Mouse (Mus musculus) E14TG2a.4 (cell line): ENCODE data around the gene B4gat1.

Source experiments
- H3K27me3 ChIP-seq: 2 replicates; pipeline ENCODE4 v1.6.1; 2014; ENCODE audit warnings: low read length, control low read depth; ENCODE audit not compliant: insufficient read depth
- H3K36me3 ChIP-seq: 2 replicates; pipeline ENCODE4 v1.6.1; 2014; ENCODE audit warnings: low read length, control low read depth; ENCODE audit not compliant: insufficient read depth
- H3K4me1 ChIP-seq: replicated peaks from 2 replicates; pipeline ENCODE4 v1.6.1; 2014; ENCODE audit warnings: low read depth, low read length, control low read depth
- H3K4me3 ChIP-seq: replicated peaks from 2 replicates; pipeline ENCODE4 v1.5.1; 2014; ENCODE audit warnings: mild to moderate bottlenecking, low read length
- H3K9me3 ChIP-seq: 2 replicates; pipeline ENCODE4 v1.6.1; 2014; ENCODE audit warnings: low read length, control low read depth
- CTCF ChIP-seq: conservative IDR thresholded peaks from 2 replicates; pipeline ENCODE4 v1.5.1; 2014; ENCODE audit warnings: low read length
- NANOG ChIP-seq: IDR thresholded peaks from 2 replicates; pipeline ENCODE4 v1.6.1; 2014; ENCODE audit warnings: borderline replicate concordance, low read length, mixed read lengths
- POU5F1 ChIP-seq: IDR thresholded peaks from 2 replicates; pipeline ENCODE4 v1.6.1; 2014; ENCODE audit warnings: low read length, borderline replicate concordance

The B4gat1 gene

GRCm38 (mm10) chr19:5069486-5069885 lies 30.9 kb downstream of the B4gat1 start:
- Histone ChIP-seq H3K4me3 (no peak overlapping the region), H3K27me3 (peaks cover 51% of the 10 kb centered on the region), H3K36me3 (no peaks in the 10 kb centered on the region), H3K9me3 (no peaks in the 10 kb centered on the region), H3K4me1 (peaks cover 78% of the 10 kb centered on the region)
- TF ChIP-seq POU5F1, result no peak
- TF ChIP-seq CTCF, result no peak
- TF ChIP-seq NANOG, result no peak

- peaks cover 74% of the 10 kb centered on the region for H3K4me1 ChIP-seq
- no peaks in the 10 kb centered on the region for H3K36me3 ChIP-seq
- no peaks in the 10 kb centered on the region for H3K9me3 ChIP-seq
- peak overlapping the region; percentile 48 for H3K4me3 ChIP-seq
- H3K27me3 ChIP-seq, result peaks cover 48% of the 10 kb centered on the region
- no peak for TF ChIP-seq NANOG
- no peak for TF ChIP-seq CTCF
- no peak for TF ChIP-seq POU5F1
Measured at GRCm38 (mm10) chr19:5069978-5070377, 31.4 kb downstream of the B4gat1 start.

GRCm38 (mm10) chr19:5071077-5071476 lies 32.5 kb downstream of the B4gat1 start:
- TF ChIP-seq POU5F1, result no peak
- TF ChIP-seq CTCF, result no peak
- no peak for TF ChIP-seq NANOG
- Histone ChIP-seq H3K4me1 (peaks cover 67% of the 10 kb centered on the region), H3K9me3 (no peaks in the 10 kb centered on the region), H3K27me3 (peaks cover 45% of the 10 kb centered on the region), H3K36me3 (no peaks in the 10 kb centered on the region), H3K4me3 (peak overlapping the region; percentile 82)

GRCm38 (mm10) chr19:5071545-5072369 lies 33.1 kb downstream of the B4gat1 start:
- peaks cover 67% of the 10 kb centered on the region for H3K4me1 ChIP-seq
- H3K36me3 ChIP-seq, result no peaks in the 10 kb centered on the region
- H3K27me3 ChIP-seq, result peaks cover 45% of the 10 kb centered on the region
- no peak for TF ChIP-seq CTCF
- no peak for TF ChIP-seq NANOG
- no peak for TF ChIP-seq POU5F1
- peak overlapping the region; percentile 82 for H3K4me3 ChIP-seq
- no peaks in the 10 kb centered on the region; the same call in 1 of the 2 replicates for H3K9me3 ChIP-seq

GRCm38 (mm10) chr19:5072389-5073019 lies 33.9 kb downstream of the B4gat1 start:
- Histone ChIP-seq H3K36me3 (no peaks in the 10 kb centered on the region), H3K4me3 (peak overlapping the region; percentile 82), H3K9me3 (no peaks in the 10 kb centered on the region; the same call in 1 of the 2 replicates), H3K27me3 (peaks cover 38% of the 10 kb centered on the region), H3K4me1 (peaks cover 59% of the 10 kb centered on the region)
- no peak for TF ChIP-seq CTCF
- no peak for TF ChIP-seq POU5F1
- TF ChIP-seq NANOG, result no peak

- no peak for TF ChIP-seq POU5F1
- TF ChIP-seq NANOG, result no peak
- TF ChIP-seq CTCF, result peak; percentile 50
- Histone ChIP-seq H3K9me3 (no peaks in the 10 kb centered on the region; the same call in 1 of the 2 replicates), H3K4me1 (peaks cover 57% of the 10 kb centered on the region), H3K4me3 (peak overlapping the region; percentile 82), H3K27me3 (peaks cover 35% of the 10 kb centered on the region), H3K36me3 (no peaks in the 10 kb centered on the region)
Measured at GRCm38 (mm10) chr19:5073028-5073427, 34.4 kb downstream of the B4gat1 start.

GRCm38 (mm10) chr19:5073518-5073917 lies 34.9 kb downstream of the B4gat1 start:
- Histone ChIP-seq H3K4me3 (no peak overlapping the region), H3K36me3 (no peaks in the 10 kb centered on the region), H3K4me1 (peaks cover 53% of the 10 kb centered on the region), H3K9me3 (no peaks in the 10 kb centered on the region; the same call in 1 of the 2 replicates), H3K27me3 (peaks cover 30% of the 10 kb centered on the region)
- no peak for TF ChIP-seq CTCF
- no peak for TF ChIP-seq NANOG
- TF ChIP-seq POU5F1, result no peak

GRCm38 (mm10) chr19:5079279-5079678 lies 40.7 kb downstream of the B4gat1 start:
- no peaks in the 10 kb centered on the region; the same call in 1 of the 2 replicates for H3K9me3 ChIP-seq
- peaks cover 52% of the 10 kb centered on the region for H3K27me3 ChIP-seq
- H3K36me3 ChIP-seq, result no peaks in the 10 kb centered on the region; the same call in 1 of the 2 replicates
- H3K4me3 ChIP-seq, result no peak overlapping the region
- peaks cover 38% of the 10 kb centered on the region for H3K4me1 ChIP-seq
- TF ChIP-seq CTCF, result no peak
- TF ChIP-seq POU5F1, result no peak
- TF ChIP-seq NANOG, result no peak
